Mouse (Mus musculus): ENCODE data around the gene Hat1.
"Not testable (repeated sequence)": the region's sequence is repeated elsewhere in the genome, so short reads cannot be mapped to it uniquely, and the experiment has no call there.

DNA sequence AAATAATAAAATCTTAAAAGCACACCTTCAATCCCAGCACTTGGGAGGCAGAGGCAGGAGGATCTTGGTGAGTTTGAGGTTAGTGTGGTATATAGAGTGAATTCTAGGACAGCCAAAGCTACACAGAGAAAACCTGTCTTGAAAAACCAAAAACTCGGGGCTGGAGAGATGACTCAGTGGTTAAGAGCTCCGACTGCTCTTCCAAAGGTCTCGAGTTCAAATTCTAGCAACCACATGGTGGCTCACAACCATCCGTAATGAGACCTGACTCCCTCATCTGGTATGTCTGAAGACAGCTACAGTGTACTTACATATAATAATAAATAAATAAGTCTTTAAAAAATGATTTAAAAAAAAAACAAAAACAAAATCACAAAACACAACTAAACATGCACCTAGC is 16.5 kb upstream of the Hat1 start:
- not testable (repeated sequence) for TF ChIP-seq GATA1, TAL1 (IDR thresholded peaks at IDR 0.05; ENCODE audit: low read length)
